Mouse (Mus musculus) cerebellum, adult 2 months (tissue): ENCODE measurements at regions not wholly inside any gene's neighbourhood (a gene's known extent, or its start where the extent isn't known, plus 50 kb on each side); places are given as distances from the start of the nearest gene placed in this dataset.

ENCODE experiments used
- CTCF ChIP-seq: fragments of 200-500 bp; IDR thresholded peaks from 2 replicates; pipeline ENCODE4 v1.5.1; 2011; ENCODE audit warnings: low read depth, mild to moderate bottlenecking, control low read depth, low read length, moderate library complexity, borderline replicate concordance; ENCODE audit not compliant: insufficient read depth
- POLR2A ChIP-seq: fragments of 200-500 bp; IDR thresholded peaks from 2 replicates; pipeline ENCODE4 v1.6.1; 2011; ENCODE audit warnings: low read length, control low read depth, borderline replicate concordance; ENCODE audit not compliant: insufficient read depth

DNA sequence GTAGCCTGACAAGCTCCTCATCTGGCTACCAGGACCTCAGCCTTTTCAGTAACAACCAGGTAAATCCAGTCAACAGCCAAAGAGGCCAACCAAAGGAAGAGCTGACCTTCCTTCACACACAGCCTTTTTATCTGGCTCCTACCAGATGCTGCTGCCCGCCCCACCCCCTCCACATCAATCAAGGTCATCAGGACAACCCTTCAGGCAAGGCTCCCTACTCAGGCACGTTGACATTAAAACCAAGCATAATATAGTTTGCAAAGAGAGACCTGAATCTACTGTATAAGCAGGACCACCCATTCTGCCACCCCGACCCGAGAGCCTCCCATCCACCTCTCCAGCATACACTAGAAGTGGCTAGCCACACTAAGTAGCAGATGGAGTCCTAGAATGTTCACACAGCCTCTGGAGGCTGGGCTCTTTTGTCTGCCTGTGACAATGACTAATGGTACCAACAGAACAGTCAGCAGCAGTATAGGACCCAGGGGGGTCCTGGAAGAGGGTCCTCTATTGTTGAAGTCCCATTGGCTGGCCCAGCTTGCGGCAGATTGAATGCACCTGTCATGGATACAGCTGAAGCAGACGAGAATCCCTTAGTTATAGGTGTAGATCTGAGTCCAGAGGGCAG is 233.0 kb upstream of the Kdm8 start:
- TF ChIP-seq CTCF (no peak), POLR2A (no peak)
